Mouse (Mus musculus) left cerebral cortex, adult 6 months (tissue): Measurements from ENCODE around the gene Dnaic2. TPM values are rescaled to one million over a fixed set of nuclear protein-coding genes. Genes with fewer than 3 reads are reported as not detected.

Experiments used
- long read RNA-seq, 2 experiments: library from polyadenylated mRNA; unstranded; transcript quantifications; one replicate each; pipeline ENCODE4 v2.0.0; 2019 to 2020
- polyA plus RNA-seq: library from polyadenylated mRNA; unstranded; fragments of <200 nt; fragmentation: Nextera tagmentation; gene quantifications from 2 replicates; pipeline ENCODE4 v1.2.3, GENCODE M21; 2021

Dnaic2 gene
- polyA plus RNA-seq, result 1.6 and 2.6 TPM in 2 replicates
- long read RNA-seq, experiment 1, partial matches to known transcripts, result 4 of 17 reads
- long read RNA-seq, experiment 1, other reads (novel, unspliced or antisense), result 8 of 17 reads
- long read RNA-seq, experiment 2, partial matches to known transcripts, result 1 of 4 reads
- long read RNA-seq, experiment 2, other reads (novel, unspliced or antisense), result 1 of 4 reads

DNA sequence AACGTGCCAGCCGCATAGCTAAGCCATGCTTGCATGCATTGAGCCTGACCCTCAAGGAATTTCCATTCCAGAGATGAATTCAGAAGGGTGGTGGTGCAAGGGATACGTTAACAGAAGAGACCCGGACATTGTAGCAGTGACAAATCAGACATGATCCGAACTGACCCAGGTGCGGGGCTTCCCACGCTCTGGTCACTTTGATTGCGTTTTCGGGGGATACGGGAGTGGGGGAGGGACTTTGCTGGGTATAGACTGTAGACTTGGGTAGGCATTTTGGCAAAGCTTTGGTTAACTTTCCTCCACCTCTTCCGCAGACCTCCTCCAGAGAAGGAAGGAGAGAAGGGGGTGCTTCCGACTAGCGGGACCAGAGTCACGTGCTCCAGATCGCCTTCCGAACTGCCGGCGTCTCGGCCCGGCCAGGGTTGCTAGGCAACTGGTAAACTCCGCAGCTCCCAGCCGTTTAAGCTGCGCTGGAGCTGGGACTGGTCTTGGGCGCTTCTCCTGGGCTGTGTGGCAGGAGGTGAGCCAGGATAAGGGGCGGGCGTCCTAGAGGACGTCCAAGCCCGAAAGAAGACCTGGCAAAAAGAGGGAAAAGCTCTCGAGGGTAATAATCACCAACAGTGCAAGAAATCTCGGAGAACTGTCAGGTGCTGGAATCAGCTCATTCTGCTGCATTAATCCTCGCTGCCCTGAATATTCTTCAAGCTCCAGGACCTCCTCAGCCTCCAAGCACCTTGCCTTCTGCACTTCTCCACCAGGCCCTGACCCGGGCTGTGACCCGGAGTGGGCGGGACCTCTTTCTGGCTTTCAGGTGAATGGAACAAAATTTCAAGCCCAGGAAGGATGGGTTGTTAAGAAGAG, at the start of gene Dnaic2:
TSS of gene Dnaic2 (plus strand) at position 444 of the 861 bp plus-strand sequence.

DNA sequence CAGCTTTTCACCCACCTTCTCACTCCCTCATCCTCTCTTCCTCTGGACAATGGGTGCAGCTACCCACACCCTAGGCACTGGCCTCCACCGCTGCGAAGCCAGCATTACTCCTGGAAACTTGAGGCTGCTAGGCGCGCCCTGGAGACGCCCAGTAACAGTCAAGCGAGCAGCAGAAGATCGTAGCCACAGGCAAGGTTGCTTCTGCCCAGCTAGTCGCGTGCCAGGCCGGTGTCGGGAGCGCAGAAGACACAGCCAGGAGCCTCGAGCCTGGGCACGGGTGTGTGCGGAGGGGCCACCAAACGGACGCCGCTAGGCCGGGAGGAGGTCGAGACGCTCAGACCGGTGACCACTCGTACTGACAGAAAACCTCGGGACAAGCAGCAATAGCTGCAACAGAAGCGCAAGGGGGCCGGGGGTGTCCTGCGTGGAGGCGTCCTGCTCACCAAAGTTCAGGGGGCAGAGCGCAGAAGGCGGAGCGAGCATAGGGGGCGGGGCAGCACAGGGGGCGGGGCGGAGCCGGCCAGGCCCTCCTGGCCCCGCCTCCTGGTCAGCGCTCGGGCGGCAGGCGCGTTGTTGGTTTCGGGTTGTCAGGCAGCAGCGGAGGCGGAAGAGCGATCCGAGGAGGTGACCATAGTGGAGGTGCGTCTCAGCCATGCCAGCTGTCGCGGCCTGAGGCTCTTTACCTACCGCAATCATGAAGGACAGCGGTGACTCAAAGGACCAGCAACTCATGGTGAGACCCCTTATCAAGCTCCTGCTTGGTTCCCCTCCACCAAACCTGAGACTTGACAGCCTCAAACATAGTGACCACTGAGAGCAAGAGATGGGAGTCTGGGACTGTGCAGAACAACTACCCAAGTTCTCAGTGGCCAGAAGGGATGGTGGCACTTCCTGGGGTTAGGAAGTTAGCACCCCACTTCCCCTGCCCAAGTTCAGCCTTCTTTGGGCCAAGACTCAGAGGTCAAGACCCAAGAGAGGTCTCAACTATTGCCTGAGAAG, 37.9 kb downstream of the Dnaic2 start, which contains the start of gene Kif19a:
TSS of gene Kif19a (plus strand) at position 569 of the 999 bp plus-strand sequence.

DNA sequence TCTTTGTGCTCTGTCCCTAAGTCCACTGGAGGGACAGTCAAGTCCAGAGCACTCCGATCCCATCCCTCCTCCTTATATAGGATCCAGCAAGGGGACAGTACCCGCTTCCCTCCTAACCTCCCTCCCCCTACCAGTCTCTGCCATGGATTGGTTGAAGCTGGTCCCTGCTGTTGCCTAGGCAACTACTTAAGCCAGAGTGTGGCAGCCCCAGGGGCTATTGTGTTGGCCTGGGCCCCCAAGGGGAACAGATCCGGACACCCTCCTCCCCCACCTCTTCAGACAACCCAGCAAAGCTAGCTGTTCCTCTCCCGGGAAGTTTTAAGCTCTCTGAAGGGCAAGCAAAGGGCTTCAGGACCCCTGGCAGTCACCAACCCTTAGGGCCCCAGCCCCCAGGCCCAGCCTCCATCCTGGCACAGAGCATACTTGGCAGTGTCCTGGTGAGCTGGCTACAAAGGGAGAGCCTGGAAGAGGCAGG, 68.7 kb downstream of the Dnaic2 start, which contains the start of gene Btbd17:
TSS of gene Btbd17 (minus strand) at position 98 of the 475 bp plus-strand sequence.

DNA sequence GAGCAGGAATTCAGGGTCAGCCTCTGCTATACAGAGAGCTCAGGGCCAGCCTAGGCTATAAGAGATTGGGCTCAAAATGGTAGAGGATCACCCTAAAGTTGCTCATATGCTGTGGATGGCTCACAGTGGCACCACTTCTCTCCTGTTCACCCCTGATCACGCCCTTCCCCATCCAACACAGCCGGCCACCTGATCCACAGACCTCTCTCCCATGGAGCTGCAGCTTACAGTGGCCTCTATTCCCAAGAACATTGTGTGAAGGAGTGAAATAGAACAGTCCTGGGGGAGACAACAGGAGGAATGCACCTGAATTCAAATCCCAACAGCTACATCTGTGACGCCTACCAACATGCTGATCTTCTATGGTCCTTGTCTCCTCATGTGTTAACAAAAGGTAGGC, 71.4 kb downstream of the Dnaic2 start, which contains the start of gene Gpr142:
TSS of gene Gpr142 (plus strand) at position 301 of the 400 bp plus-strand sequence.

Other genes starting within 250 kb of the Dnaic2 start
- gene Rpl38, start 58.9 kb upstream of the Dnaic2 start, polyA plus RNA-seq, result 4,443 and 4,991 TPM in 2 replicates
- gene Ttyh2, start 52.0 kb upstream of the Dnaic2 start, polyA plus RNA-seq, result 44.5 and 55.0 TPM in 2 replicates
- 0.53 and 0.72 TPM in 2 replicates for gene Kif19a, start 38.0 kb downstream of the Dnaic2 start, polyA plus RNA-seq
- 116 and 127 TPM in 2 replicates for gene Btbd17, start 68.5 kb downstream of the Dnaic2 start, polyA plus RNA-seq
- gene Gpr142, start 71.5 kb downstream of the Dnaic2 start, polyA plus RNA-seq, result not detected in 2 replicates
- gene Gprc5c, start 123.7 kb downstream of the Dnaic2 start, polyA plus RNA-seq, result 1.9 and 2.3 TPM in 2 replicates
- gene Cd300a, start 162.6 kb downstream of the Dnaic2 start, polyA plus RNA-seq, result 1.2 and 1.9 TPM in 2 replicates
- gene Cd300lb, start 207.0 kb downstream of the Dnaic2 start, polyA plus RNA-seq, result 0.04 and 0.31 TPM in 2 replicates
- not detected in 2 replicates for gene Cd300c, start 241.7 kb downstream of the Dnaic2 start, polyA plus RNA-seq